Mouse (Mus musculus) CH12.LX (cell line): ENCODE measurements around the gene Rpl13. TPM values are rescaled to one million over a fixed set of nuclear protein-coding genes. Genes with fewer than 3 reads are reported as not detected.
"Not testable (repeated sequence)": the region's sequence is repeated elsewhere in the genome, so short reads cannot be mapped to it uniquely, and the experiment has no call there.

Experiments
- DNase-seq: peaks from one replicate; pipeline ENCODE4 v3.0.0-alpha.2; 2013; ENCODE audit errors: extremely low read depth
- H3K27ac ChIP-seq: 2 replicates; pipeline ENCODE4 v1.5.1; 2012; ENCODE audit warnings: low read depth, mild to moderate bottlenecking, control low read depth, moderate library complexity; ENCODE audit not compliant: insufficient read depth
- H3K27me3 ChIP-seq: replicated peaks from 2 replicates; pipeline ENCODE3; 2012; ENCODE audit warnings: inconsistent platforms
- H3K36me3 ChIP-seq, 2 experiments: replicated peaks in 1 of 2; 2 replicates each; pipeline versions ENCODE3 to v1.6.1; 2012; ENCODE audit warnings: inconsistent platforms in 1 of 2, low read length in 1 of 2, mild to moderate bottlenecking in 1 of 2, mixed read lengths in 1 of 2, moderate library complexity in 1 of 2; ENCODE audit not compliant: control insufficient read depth in 1 of 2, insufficient read depth in 1 of 2
- H3K4me1 ChIP-seq, 2 experiments: 2 replicates each; pipeline ENCODE4 v1.6.1; 2012; ENCODE audit warnings: inconsistent platforms in 1 of 2, moderate library complexity in 1 of 2; ENCODE audit not compliant: insufficient read depth in 2 of 2, control insufficient read depth in 1 of 2
- H3K4me2 ChIP-seq: 2 replicates; pipeline ENCODE4 v1.6.1; 2012; ENCODE audit warnings: low read depth, mild to moderate bottlenecking, control low read depth; ENCODE audit not compliant: poor library complexity, insufficient read depth, severe bottlenecking
- H3K4me3 ChIP-seq, 3 experiments: fragments of 150-350 bp in 1 of 3; sonication (generic) in 1 of 3; replicated peaks in 1 of 3; 2 replicates each; pipeline versions ENCODE3 to v1.5.1; 2011 to 2012; ENCODE audit warnings: low read depth in 2 of 3, low read length in 2 of 3, mild to moderate bottlenecking in 2 of 3, moderate library complexity in 2 of 3, control low read depth in 1 of 3, improper control_type of control experiment in 1 of 3, inconsistent platforms in 1 of 3, mixed read lengths in 1 of 3; ENCODE audit not compliant: poor library complexity in 1 of 3
- H3K79me2 ChIP-seq: replicated peaks from 2 replicates; pipeline ENCODE4 v1.6.1; 2012; ENCODE audit warnings: mild to moderate bottlenecking, moderate library complexity; ENCODE audit not compliant: control insufficient read depth, poor library complexity, insufficient read depth, severe bottlenecking; ENCODE audit errors: extremely low read depth
- H3K9ac ChIP-seq: 2 replicates; pipeline ENCODE4 v1.6.1; 2012; ENCODE audit warnings: low read depth, mild to moderate bottlenecking, control low read depth, moderate library complexity; ENCODE audit not compliant: insufficient read depth
- H3K9me3 ChIP-seq: replicated peaks from 2 replicates; pipeline ENCODE3; 2012; ENCODE audit warnings: low read length, inconsistent platforms, mixed read lengths
- CHD1 ChIP-seq: IDR thresholded peaks from 2 replicates; pipeline ENCODE4 v1.6.1; 2012; ENCODE audit warnings: low read depth, low read length, improper control_type of control experiment, inconsistent platforms
- CTCF ChIP-seq, 2 experiments: IDR thresholded peaks in 1 of 2; conservative IDR thresholded peaks in 1 of 2; 2 replicates each; pipeline ENCODE4 v1.5.1; 2011 to 2012; ENCODE audit warnings: low read depth in 2 of 2, low read length in 2 of 2, improper control_type of control experiment in 1 of 2, inconsistent platforms in 1 of 2, mild to moderate bottlenecking in 1 of 2, moderate library complexity in 1 of 2
- EP300 ChIP-seq: IDR thresholded peaks from 2 replicates; pipeline ENCODE4 v1.6.1; 2011; ENCODE audit warnings: low read length, improper control_type of control experiment
- GABPA ChIP-seq: IDR thresholded peaks from 2 replicates; pipeline ENCODE4 v1.6.1; 2012; ENCODE audit warnings: low read depth, low read length, improper control_type of control experiment, inconsistent platforms; ENCODE audit not compliant: insufficient replicate concordance
- HCFC1 ChIP-seq: IDR thresholded peaks from 2 replicates; pipeline ENCODE4 v1.6.1; 2012; ENCODE audit warnings: low read depth, mild to moderate bottlenecking, inconsistent platforms, low read length, improper control_type of control experiment
- JUN ChIP-seq: IDR thresholded peaks from 2 replicates; pipeline ENCODE4 v1.6.1; 2011; ENCODE audit warnings: low read depth, mild to moderate bottlenecking, low read length, improper control_type of control experiment, moderate library complexity; ENCODE audit not compliant: insufficient read depth
- MAX ChIP-seq: IDR thresholded peaks from 2 replicates; pipeline ENCODE4 v1.6.1; 2011; ENCODE audit warnings: low read length, improper control_type of control experiment
- MAZ ChIP-seq: IDR thresholded peaks from 2 replicates; pipeline ENCODE4 v1.6.1; 2012; ENCODE audit warnings: low read depth, mild to moderate bottlenecking, inconsistent platforms, low read length, improper control_type of control experiment, moderate library complexity
- MXI1 ChIP-seq: IDR thresholded peaks from 2 replicates; pipeline ENCODE4 v1.6.1; 2011; ENCODE audit warnings: mild to moderate bottlenecking, low read depth, low read length, improper control_type of control experiment
- MYC ChIP-seq: IDR thresholded peaks from 2 replicates; pipeline ENCODE4 v1.6.1; 2011; ENCODE audit warnings: low read depth, mild to moderate bottlenecking, improper control_type of control experiment, low read length
- NELFE ChIP-seq: IDR thresholded peaks from 2 replicates; pipeline ENCODE4 v1.6.1; 2011; ENCODE audit warnings: low read depth, low read length, improper control_type of control experiment
- TBP ChIP-seq: conservative IDR thresholded peaks from 2 replicates; pipeline ENCODE4 v1.6.1; 2011; ENCODE audit warnings: low read depth, low read length, improper control_type of control experiment
- UBTF ChIP-seq: IDR thresholded peaks from 2 replicates; pipeline ENCODE4 v1.6.1; 2012; ENCODE audit warnings: low read depth, mild to moderate bottlenecking, inconsistent platforms, low read length, improper control_type of control experiment, moderate library complexity
- ZKSCAN1 ChIP-seq: IDR thresholded peaks from 2 replicates; pipeline ENCODE4 v1.6.1; 2012; ENCODE audit warnings: low read depth, inconsistent platforms, low read length, improper control_type of control experiment, borderline replicate concordance
- ZMIZ1 ChIP-seq: IDR thresholded peaks from 2 replicates; pipeline ENCODE4 v1.6.1; 2012; ENCODE audit warnings: low read depth, mild to moderate bottlenecking, inconsistent platforms, low read length, improper control_type of control experiment
- dilution Hi-C: fragments of 300-500 bp; cut with MboI; formaldehyde crosslinking; loops from 2 replicates; pipeline ENCODE4 v1.14.3; 2020; ENCODE audit warnings: low sequenced_read_pairs; ENCODE audit not compliant: extremely low pct_unique_long_range_greater_than_20kb, extremely low pct_ligation_motif_present
- in situ Hi-C: fragments of 300-500 bp; cut with MboI; formaldehyde crosslinking; loops from 3 replicates; pipeline ENCODE4 v1.14.3; 2019; ENCODE audit warnings: low sequenced_read_pairs, low pct_ligation_motif_present, low pct_unique_long_range_greater_than_20kb, mixed read lengths
- polyA plus RNA-seq: library from polyadenylated mRNA; unstranded; fragments of >175 nt; gene quantifications from 2 replicates; pipeline ENCODE4 v1.2.1, GENCODE M21; 2012; ENCODE audit warnings: low read depth; ENCODE audit not compliant: insufficient read length
- total RNA-seq, 2 experiments: library from RNA; depleted of rRNA; stranded (reverse); fragments of 300-350 nt in 1 of 2; fragments of >200 nt in 1 of 2; gene quantifications; 2 replicates each; pipeline ENCODE4 v1.2.3; 2012 to 2014

Rpl13 gene
- total and polyA plus RNA-seq, 3 experiments, result 973 to 3,721 (median 2,709) TPM

DNA sequence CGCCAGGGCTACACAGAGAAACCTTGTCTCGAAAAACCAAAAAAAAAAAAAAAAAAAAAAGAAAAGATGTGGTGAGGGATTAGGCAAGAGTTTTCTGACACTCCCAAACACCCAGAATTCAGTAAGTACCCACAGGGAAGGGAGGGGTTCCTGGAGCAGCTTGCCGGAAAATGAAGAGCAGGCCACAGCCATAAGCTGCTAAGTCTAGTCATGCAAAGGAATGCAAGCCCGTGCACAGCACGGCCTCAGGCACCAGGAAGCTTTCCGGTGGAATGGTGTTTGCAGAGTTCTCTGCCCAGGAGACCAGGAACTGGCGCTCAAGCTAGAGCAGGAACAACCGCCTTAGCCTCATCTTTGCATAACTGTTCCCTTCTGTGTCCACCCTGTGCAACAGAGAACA lies 1.9 kb upstream of the Rpl13 start:
- Histone ChIP-seq H3K79me2 (peaks cover 22% of the 10 kb centered on the region), H3K4me3 (no peak overlapping the region), H3K9me3 (no peaks in the 10 kb centered on the region), H3K4me2 (no peak overlapping the region), H3K27me3 (no peaks in the 10 kb centered on the region), H3K4me1 (peaks cover 3 to 18% of the 10 kb centered on the region in 2 experiments), H3K36me3 (peaks cover 24 to 48% of the 10 kb centered on the region in 2 experiments), H3K9ac (no peak overlapping the region), H3K27ac (no peak overlapping the region)
- in situ Hi-C loops (loop anchor here (10.0 kb wide), 1 partner anchor 195 kb away; no protein-coding TSS in a partner anchor), dilution Hi-C loops (no loop called here)
- no peak for DNase-seq
- TF ChIP-seq HCFC1 (no peak), MAX (no peak), ZMIZ1 (no peak), ZKSCAN1 (no peak), CHD1 (no peak), CTCF (conservative IDR thresholded peaks at IDR 0.05 in 1 of 2, IDR thresholded peaks at IDR 0.05 in 1 of 2; ENCODE audit: low read depth in 2 of 2, low read length in 2 of 2) (no peak), JUN (no peak), EP300 (no peak), TBP (no peak), MAZ (no peak), NELFE (no peak), GABPA (no peak), MXI1 (no peak)

DNA sequence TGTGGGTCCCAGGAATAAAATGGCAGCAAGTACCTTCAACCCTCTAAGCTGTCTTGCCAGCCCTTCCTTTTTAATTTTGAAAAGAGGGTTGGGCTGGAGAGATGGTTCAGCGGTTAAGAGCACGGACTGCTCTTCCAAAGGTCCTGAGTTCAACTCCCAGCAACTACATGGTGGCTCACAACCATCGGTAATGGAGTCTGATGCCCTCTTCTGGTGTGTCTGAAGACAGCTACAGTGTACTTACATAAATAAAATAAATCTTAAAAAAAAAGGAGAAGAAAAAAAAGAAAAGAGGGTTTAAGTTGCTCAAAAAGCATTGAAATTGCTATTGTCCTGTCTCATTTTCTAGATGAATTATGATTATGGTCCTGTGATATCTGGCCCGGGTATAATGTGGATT lies 906 bp upstream of the Rpl13 start:
- H3K79me2 ChIP-seq, result peaks cover 22% of the 10 kb centered on the region
- dilution Hi-C loops, result no loop called here
- H3K4me2 ChIP-seq, result no peak overlapping the region
- peaks cover 29 to 50% of the 10 kb centered on the region in 2 experiments for H3K36me3 ChIP-seq
- no peaks in the 10 kb centered on the region for H3K9me3 ChIP-seq
- no peaks in the 10 kb centered on the region for H3K27me3 ChIP-seq
- no peak for TF ChIP-seq MYC
- TF ChIP-seq UBTF, result 0 out of 2 replicates have a peak, but pooled peaks have one; percentile 3
- TF ChIP-seq CTCF (conservative IDR thresholded peaks at IDR 0.05 in 1 of 2, IDR thresholded peaks at IDR 0.05 in 1 of 2; ENCODE audit: low read depth in 2 of 2, low read length in 2 of 2), result peak in 1 of 2 experiments; percentile 17; a peak in 1 of 4 replicates
- DNase-seq, result no peak
- H3K4me3 ChIP-seq, result no peak overlapping the region
- in situ Hi-C loops, result loop anchor here (10.0 kb wide), 1 partner anchor 196 kb away; no protein-coding TSS in a partner anchor
- H3K4me1 ChIP-seq, result peaks cover 3 to 18% of the 10 kb centered on the region in 2 experiments
- H3K27ac ChIP-seq, result no peak overlapping the region
- H3K9ac ChIP-seq, result peak overlapping the region; percentile 92; the same call in 1 of the 2 replicates

DNA sequence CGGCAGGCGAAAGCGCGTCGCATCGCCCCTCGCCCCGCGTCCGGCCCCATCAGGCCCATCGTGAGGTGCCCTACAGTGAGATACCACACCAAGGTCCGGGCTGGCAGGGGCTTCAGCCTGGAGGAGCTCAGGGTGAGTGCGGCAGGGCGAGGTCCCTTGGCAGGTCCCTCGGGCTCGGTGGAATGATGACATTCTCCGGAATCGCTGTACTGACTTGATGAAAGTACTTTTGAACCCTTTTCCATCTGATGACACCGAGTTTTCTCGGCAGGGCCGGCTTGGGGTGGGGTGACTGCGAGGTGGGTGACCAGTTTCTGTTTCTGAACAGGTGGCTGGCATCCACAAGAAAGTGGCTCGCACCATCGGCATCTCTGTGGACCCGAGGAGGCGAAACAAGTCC lies 705 bp downstream of the Rpl13 start:
- H3K27ac ChIP-seq, result peak overlapping the region; percentile 72
- in situ Hi-C loops, result loop anchor here (10.0 kb wide), 1 partner anchor 198 kb away; no protein-coding TSS in a partner anchor
- dilution Hi-C loops, result not testable (repeated sequence)

More for the DNA sequence above, 705 bp downstream of the Rpl13 start:
- peak overlapping the region; percentile 97 for H3K9ac ChIP-seq
- not testable (repeated sequence) for DNase-seq, H3K9me3 ChIP-seq, H3K27me3 ChIP-seq, H3K4me2 ChIP-seq
- H3K79me2 ChIP-seq, result peaks cover 22% of the 10 kb centered on the region
- H3K36me3 ChIP-seq, result peaks cover 29 to 39% of the 10 kb centered on the region in 2 experiments
- H3K4me3 ChIP-seq, result peak overlapping the region; percentile 90 to 99 (median 97)
- H3K4me1 ChIP-seq, result peaks cover 3 to 18% of the 10 kb centered on the region in 2 experiments
